Mouse (Mus musculus): Measurements from ENCODE around the gene Glb1l.
"Not testable (repeated sequence)": the region's sequence is repeated elsewhere in the genome, so short reads cannot be mapped to it uniquely, and the experiment has no call there.

The Glb1l gene

DNA sequence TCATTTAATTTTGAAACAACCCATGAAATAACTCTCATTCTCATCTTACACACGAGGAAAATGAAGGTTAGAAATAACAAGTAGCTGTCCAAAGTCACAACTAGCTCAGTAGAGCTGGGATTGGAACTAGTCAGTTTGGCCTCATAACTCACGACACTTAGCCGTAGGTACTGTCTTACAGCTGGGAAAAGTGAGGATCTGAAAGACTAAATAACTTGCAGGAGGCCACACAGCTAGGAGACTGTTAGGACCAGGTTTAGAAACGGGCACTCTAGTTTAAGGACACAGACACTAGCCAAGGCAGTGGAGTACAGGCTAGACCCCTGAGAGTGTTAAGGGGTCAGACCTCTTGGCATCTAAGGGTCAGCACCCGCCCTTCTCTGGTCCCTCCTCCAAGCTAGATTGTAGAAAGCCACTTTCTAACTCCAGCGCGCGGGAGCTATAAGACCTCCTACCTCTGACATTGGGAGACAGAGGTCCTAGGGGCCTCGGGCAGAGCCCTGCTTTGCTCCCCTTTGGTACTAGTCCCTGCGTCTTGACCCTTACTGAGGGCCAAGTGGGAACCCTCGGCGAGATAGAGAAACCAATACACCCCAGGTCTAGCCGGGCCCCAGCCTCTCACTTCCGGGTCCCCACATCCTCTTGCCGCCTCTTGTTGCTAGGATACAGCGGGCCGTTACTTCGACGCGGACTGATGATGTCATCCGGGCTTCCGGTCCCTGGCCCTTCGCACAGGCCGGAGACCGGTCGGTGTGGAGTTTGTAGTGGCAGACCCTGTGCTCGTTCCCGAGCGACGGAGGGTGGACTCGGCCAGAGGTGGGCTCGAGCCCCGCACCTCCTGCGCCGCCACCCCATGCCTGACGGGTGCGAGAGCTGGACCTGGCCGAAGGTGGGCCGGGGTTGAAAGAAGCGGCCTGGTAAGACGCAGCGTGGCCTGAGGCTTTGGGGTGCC, at the start of gene Glb1l, which contains the start of gene Stk16:
Glb1l (minus strand) TSS at position 678 of the 952 bp plus-strand sequence.
Stk16 (plus strand) TSS at position 703 of the 952 bp plus-strand sequence.
- DNase-seq = peak; percentile 98

DNA sequence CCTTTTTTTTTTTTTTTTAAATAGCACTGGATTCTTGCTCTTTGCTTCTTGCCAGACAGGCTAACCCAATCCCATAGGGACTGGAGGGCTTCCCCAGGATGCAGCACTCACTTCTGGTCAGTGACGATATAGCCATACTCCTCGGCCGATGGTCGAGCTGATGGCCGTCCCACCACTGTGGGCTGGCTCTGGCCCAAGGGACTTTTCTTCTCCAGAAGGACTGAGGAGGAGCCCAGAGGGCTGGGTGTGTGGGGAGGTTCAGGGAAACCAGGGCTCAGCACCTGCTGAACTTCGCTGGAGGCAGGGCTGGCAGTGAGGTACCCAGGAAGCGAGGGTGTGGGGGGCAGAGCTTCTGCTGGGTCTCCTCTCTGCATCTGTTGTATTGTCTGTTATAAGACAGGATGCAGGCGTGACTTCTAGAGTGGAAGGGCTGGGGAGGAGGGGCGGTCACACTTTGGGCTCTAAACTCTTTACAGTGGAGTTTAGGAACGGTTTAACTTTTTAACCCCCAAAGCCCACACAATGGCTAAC, 45.0 kb upstream of the Glb1l start:
- DNase-seq = no peak

DNA sequence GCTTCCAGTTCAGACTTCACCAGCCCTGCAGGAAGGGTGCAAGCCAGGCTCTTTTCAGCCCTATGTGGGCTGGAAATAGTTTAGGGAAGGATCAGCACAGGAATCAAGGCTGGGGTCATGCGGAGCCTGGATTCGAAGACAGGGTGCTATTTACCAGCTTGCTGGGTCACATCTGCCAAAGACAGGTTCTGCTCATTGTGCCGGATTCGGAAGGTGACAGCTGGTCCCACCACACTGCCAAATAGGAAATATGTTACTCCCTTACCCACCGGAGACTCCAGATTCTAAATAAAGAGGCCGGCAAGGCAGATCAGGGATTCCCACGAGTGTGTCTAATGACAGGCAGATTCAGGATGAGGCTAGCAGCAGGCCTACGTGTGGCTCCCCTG, 44.0 kb upstream of the Glb1l start:
- DNase-seq = no peak

DNA sequence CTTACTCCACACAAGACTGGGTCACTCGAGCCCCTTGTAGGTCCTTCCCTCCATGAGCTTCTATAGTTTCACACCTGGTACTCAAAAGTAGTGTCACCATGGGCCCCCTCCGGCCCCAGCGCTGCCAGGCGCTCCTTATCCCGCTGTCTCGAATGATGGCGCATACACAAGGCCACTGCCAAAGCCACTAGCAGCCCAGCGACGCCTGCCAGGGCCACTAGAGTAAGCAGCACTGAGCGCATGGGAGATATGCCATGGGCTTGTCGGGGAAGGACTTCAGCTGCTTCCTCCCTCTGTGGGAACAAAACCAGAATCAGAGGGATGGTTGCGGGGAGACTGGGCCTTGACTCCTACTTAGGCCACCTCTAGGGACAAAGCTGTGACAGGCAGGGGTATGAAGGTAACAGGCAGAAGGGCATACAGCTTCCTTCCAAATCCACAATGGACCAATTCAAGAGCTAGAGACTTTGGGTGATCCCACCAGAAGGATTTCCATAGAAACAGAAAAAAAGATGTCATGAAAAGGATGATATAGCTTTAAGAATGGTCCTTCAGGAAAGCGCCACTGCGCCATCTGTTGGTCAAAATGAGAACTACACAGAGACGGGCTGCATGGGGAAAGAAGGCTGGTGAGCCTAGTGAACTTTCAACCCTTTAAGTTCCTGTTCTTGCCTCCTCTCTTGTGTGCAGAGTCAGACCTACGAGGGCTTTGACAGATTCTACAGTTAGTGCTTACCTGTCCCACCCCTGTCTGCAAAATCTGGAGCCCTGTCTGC, 43.4 kb upstream of the Glb1l start:
- DNase-seq = peak; percentile 92

DNA sequence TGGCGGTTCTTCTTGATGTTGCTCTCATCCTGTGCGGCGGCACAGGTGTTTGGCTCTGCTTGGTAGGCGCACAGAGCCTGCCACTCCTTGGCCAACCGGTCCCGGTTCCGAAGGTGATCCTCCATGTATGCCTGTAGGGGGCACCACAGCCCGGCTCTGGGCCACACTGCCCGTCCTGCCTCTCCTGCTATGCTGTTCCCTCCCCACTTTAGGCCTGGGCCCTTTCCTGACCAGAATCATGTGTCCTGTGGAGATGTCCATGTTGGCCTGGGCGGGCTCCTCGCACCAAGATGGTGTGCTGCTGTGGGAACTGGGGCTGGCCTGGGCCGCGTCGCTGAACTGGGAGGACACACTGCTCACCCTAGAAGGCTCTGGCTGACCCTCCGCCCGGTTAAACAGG, 42.4 kb upstream of the Glb1l start:
- no peak for DNase-seq

DNA sequence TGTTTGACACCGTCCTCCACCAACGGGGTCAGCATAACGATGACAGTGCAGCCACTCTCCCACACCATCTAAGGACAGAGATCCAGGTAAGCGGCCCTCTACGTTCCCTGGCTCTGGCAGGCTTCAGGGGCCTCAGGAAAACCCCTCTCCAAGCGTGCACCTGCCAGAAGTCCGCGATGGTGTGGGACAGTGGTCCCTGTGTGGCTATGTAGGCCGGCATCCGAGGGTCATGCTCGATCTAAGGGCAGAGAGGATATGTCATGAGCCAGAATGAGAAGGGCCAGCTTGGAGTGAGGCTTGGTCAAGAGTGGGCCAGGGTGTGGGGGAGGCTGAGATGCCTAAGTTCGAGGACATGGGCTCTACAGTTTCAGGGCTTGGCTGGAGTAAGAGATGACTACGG, 41.7 kb upstream of the Glb1l start:
- DNase-seq = no peak

DNA sequence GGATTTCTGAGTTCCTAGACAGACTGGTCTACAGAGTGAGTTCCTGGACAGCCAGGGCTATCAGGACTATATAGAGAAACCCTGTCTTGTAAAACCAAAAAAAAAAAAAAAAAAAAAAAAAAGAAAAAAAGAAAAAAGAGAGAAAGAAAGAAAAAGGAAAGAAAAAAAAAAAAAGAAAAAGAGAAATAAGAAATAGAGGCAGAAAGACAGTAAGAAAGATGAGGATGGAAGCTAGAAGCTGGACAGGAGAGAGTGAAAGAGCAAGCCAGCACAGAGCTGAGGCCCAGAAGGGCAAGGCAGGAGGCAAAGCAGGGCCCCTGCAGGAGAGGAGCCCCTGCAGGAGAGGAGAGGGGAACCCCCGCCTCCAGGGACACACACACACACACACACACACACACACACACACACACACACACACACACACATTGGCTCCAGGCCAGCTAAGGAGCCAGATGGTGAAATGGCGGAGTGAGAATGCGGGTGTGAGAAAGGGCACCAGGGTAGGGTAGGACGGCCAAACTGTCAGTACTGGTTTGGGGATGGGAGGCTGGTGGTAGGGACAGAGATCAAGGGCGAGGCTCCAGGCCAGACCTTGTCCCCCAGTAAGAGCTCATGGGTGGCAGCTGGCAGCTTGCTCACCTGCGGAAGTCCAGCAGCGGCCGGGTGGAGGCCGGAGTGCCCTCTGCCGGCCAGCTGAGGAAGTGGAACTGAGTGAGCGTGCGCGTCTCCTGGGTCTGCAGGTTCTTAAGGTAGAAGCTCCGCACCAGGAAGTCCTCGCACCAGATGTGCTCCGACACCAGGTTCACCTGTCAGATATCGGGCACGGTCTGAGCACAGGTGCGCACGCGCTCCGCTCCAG, 40.7 kb upstream of the Glb1l start:
- peak; percentile 83 for DNase-seq

DNA sequence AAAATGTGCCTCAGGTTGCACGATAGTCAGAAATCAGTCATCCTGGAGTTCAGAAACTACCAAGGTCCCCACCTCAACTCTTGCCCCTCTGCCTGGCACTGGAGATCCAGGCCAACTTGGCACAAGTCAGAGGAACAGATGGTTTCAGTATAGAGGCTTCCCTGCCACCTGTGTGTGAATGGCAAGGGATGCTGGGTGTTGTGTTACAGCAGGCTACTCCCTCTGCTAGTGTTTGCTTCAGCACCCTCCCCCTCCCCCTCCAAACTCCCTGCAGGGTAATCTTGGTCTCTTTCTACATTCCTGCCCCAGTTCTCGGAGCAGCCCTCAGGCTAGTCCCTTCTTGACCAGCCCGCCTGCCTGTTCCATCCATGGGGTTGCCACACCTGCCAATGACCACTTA, 39.9 kb upstream of the Glb1l start:
- no peak for DNase-seq

DNA sequence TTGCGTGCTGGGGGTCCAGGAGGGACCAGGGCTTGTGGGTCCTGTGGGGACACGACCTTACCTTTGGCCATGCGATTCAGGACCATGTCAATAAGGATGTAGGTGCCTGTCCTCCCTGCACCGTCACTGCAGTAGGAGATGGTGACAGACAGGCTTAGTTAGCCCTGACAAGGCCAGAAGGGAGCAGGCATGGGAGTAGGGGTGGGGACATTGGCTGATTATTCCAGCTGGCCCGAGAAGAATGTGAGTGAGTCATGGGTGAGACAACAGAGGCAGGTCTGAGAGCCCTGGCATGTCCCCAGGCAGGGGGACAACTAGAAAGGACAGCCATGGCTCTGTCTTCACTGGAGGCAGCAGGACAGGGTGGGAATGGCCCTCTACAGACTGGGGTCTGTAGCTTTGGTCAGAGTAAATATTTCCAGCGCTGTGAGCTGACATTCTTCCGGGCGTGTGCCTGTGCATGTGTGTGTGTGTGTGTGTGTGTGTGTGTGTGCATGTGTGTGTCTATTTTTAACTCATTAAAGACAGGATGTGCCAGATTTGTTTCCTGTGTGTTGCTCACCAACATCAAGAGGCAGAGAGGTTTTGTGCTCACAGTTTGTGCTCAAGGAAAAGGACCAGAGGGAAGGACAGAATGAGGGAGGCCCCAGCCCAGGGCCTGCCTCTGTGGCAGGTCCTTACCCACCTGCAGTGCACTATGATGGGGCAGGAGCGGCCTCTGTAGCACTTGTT, 37.6 kb upstream of the Glb1l start:
- DNase-seq = peak; percentile 54

DNA sequence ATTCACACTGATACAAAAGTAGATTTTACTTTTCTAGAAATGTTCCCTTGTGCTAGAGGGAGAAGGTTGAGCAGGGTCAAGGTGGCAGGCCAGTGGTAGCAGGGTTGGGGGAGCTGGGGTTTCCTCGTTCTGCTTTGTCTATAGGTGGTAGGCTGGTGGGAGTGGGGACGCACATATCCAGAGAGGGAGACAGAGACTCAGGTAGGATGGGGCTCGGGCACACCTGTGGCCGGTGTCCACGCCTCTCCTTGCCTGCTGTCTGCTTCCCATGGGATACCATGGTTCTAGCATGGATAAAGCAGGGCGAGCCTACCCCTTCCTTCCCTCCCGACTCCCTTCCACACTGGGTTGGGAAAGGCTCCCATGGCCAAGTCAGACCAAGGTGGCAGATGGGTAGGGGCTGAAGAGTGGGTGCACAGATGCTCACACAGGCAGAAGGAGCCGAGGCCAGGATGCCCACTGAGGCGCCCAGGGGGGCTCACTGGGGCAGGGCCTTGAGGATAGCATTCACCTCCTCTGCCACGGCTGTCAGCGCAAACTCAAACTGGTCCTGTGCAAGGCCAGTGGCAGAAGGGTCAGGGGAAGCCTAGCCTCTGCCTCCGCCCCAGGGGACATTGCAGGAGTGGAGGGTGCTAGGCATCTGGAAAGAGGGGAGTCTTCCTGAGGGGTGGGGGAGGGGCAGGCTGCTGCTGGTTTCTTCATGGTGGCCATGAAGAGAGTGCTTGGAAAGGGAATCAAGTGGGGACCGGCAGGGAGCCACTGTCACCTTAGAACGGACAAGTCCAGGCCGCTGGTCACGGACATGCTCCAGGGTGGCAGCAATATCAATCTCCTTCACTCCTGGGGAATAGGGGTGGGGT, 36.7 kb upstream of the Glb1l start:
- DNase-seq = no peak

DNA sequence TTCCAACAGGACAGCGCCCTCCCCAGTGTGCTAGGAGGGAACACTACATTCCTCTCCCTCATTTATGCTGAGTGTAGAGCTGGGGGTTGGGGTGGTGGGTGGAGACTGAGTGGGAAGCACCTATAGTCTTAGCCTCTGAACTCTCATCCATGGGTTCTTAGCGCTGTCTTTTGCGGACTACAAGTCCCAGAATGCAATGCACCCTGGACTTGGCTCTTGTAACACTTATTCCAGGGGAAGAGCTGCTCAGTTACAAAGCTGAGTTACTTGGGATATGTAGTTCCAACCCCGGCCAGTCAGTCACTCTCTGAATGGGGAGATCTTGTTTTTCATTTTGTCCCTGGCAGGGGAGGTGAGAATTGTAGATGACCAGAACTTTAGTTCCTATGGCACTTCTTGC, 34.2 kb upstream of the Glb1l start:
- DNase-seq = peak; percentile 34

DNA sequence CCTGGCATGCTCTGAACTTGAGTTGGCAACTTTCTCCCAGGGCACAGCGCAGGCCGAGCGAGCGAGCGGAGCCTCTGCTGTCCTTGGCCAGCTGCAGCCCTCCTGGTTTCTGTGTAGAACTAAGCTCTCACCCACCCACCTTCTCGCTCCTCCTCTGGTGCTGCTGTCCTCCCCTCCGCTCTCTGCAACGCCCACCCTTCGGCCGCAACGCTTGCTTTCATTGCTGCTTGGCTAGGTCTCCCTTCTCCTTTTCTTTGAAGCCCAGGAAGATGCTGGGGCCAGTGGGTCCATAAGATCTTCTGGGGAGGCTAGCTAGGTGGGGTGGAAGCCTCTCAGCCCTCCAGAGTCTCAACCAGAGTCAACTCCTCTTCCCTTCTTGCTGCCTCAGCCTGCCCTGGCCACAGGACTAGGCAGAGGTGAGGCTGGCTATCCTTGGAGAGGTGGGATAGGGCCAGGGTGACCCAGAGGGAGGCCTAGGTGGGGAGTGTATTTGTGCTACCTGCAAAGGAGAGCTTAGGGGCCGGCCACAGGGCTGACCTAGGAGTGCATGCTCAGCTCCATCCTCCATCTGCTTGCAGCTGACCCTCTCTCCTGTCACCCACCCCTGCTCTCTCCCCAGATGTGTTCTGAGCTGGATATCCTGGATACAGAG, 33.7 kb upstream of the Glb1l start:
- no peak for DNase-seq

DNA sequence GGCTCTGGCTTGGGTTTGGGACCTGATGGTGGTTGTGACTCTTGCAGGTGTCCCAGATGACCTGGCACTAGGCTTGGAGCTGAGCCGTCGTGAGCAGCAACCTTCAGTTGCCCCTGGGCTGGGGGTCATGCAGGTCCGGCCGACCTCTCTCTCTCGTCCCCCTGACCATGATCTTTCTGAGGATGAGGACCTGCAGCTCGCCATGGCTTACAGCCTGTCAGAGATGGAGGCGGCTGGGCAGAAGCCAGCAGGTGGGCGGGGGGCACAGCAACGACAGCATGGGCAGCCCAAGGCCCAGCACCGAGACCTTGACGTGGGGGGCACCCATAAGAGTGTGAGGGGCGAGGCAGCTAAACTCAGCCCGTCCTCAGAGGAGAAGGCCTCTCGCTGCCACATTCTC, 32.8 kb upstream of the Glb1l start:
- DNase-seq = no peak

DNA sequence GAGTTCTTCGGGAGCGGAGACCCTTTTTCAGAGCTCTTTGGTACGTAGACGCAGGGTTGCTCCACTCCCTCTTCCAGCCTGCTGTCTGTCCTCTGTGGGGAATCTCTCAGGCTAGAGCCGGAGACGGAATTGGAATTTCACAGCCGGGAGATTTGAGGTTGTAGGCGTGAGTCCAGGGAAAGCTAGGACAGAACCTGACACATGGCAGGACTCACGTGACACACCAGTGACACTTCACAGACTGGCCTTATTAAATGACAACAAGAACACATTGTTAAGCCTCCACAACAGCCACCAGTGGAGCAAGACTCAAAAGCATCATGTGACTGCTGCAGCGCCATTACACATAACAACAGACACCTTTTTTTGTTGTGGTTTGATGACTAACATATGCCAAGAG, 29.0 kb upstream of the Glb1l start:
- no peak for DNase-seq

DNA sequence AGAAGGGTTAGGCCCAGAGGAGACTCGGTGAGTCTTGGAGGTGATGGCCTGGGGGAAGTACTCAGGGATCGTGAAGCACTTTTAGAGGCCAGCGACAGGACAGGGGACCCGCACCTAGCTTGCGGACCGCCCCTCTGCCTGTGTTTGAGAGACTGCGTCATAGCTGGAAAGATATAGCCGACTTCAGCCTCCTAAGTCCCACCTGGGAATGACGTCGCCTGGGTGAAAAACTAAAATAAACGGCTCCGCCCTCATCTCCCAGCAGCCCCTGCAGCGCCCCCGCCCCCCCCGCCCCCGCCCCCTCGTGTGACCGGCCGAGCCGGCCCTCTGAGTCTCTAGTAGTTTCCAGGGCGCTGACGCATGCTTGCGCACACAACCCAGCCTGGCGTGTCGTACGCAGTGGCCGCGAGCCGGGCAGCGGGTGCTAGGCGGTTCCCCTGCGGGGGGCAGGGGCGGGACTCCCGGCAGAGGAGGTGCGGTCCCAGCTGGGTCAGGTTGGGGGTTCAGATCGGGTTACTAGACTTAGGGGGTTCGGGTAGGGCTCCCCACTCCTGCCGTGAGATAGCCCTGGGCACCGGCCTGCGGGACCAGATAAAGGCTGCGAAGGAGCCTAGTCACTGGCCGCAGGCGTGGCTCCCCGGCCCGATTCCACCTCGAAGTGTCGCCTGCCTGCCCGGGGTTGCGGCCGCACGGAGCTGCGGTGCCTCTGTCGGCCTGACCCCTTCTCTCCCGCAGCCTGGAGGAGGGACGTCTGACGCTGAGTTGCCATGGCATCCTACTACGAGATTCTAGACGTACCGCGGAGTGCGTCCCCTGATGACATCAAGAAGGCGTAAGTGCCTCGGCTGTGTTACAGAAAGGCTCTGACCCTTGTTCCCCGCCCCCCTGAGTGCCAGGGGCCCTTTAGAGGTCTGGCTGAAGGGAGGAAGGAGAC, 25.8 kb upstream of the Glb1l start, which contains the start of gene Dnajb2:
Dnajb2 (plus strand) TSS at position 290 of the 934 bp plus-strand sequence.
- peak; percentile 87 for DNase-seq

DNA sequence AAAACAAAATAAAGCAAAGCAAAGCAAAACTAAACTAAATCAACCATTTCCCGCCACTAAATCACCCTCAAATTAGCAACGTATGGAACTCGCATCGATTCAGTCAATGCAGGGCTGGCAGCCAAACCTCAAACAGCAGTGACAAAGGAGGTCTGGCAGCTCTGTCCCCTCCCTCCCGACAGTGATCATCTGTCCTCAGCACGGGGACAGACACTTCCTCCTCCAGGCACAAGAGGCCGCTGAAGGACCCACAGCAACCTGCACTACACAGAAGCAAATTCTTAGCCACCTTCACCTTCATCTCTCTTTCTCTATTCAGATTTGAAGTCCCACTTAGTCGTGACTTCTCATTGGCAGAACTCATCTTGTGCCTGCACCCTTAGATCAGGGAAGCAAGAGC, 24.0 kb upstream of the Glb1l start:
- DNase-seq = peak; percentile 65

DNA sequence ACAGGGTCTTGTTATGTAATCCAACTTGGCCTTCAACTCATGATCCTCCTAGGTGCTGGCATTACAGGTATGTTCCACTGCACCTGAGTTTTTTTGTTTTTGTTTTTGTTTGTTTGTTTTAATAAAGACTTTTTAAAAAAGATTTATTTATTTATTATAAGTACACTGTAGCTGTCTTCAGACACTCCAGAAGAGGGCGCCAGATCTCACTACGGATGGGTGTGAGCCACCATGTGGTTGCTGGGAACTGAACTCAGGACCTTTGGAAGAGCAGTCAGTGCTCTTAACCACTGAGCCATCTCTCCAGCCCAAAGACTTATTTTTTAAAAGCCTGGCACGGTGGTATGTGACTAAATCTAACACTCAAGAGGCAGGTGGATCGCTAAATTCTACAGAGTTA, 21.9 kb upstream of the Glb1l start:
- DNase-seq = not testable (repeated sequence)

DNA sequence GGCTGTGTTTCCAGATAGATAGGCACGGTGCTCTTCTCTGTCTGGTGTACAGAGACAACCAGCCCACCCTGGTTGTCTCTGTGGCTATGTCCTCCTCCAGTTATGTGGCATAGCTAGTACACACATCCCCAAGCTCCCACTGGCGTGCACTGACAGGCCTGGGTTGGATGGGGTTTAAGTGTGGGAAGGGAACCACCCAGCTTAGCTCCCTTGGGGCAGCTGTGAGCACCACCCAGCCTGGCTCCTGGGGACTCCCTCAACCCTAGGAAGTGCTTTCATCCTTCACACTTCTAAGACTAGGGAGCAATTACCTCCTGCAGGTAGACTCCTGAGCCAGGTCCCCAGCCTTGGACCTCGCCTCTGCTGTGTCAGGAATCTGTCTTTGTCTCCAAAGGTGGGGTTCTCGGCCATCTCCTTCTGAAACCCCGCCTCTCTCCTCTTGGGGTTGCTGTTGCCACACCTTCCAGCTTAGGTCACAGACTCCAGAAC, 21.1 kb upstream of the Glb1l start, which contains the start of gene A630095N17Rik:
A630095N17Rik (minus strand) TSS at position 439 of the 489 bp plus-strand sequence.
- no peak for DNase-seq

DNA sequence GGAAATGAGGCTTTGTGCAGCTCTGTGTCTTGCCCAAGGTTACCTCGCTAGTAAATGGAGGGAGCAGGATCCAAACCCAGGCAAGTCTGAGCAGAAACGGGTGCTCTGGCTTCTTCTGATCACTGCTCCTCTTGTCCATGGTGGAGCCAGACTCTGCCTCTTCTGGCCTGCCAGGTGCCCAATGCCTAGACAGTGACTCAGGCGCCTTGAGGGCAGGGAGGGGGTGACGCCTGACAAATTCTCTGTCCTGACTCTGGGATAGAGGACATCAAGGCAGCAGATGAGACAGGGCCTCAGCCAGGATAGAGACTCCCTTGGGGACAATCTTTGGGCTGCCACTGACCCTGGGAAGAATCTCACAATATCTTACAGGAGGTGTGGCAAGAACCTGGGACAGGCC, 20.6 kb upstream of the Glb1l start:
- no peak for DNase-seq
